Mouse (Mus musculus): ENCODE results near the gene Ptprn2. TPM values are rescaled to one million over a fixed set of nuclear protein-coding genes. Genes with fewer than 3 reads are reported as not detected.

Gene Ptprn2
- polyA plus RNA-seq, 1 experiment from 2014 or later = 14.9 TPM

DNA sequence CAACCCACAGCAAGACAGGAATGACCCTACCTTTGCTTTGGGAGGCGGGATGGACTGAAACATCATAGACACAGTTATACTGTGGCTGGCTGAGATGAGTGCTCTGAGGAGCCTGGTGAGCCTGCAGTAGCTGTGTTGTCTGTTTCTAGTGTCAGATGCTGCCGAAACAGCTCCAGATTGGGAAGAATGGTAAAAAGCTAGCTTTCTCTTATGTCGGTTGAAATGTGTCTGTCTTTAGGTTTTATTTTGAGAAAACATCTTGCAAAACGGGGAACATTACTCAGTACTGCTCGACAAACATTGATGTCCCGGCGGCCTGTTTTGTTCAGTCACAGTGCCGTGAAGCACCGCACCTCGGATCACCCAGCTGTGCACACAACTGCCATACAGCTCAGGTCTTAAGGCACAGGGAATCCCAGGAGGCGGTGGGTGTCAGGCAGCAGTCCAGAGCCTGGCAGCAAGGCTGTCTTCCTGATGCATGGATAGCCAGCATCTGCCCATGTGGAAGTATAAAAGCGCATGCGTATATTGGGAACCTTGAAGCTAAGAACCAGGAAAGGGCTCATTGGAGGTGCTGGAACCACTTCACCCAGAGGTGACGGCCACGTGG is 689.7 kb downstream of the Ptprn2 start:
- H3K4me2 ChIP-seq (replicated peaks) = 0 out of 2 replicates have a peak overlapping the region, but pooled peaks have one; percentile 39
- ATAC-seq = no peak

DNA sequence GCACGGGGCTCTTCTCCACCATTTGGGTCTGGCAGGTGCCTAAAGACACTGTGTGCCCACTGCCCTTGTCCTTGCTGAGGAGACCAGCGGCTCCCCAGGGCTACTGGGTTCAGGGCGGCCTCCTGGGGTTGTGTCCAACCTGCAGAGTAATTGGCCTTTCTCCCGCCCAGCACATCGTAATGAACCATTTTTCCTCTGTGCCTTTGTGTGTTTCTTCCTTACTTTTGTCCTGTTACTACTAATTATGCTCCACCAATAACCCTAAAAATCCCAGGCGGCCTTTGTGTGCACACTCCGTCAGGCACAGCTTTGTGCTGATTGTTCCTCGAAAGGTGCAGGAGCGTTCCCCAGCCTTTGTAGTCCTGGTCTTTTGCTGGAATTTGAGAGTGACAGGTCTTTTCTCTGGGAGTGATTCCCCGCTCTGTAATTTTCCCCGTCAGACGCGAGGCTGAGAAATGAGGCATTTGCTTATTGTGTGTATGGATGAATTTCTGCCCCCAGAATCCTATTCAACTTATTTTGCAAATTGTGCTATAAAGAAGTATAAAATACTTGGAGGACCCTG is 690.8 kb downstream of the Ptprn2 start:
- Histone ChIP-seq H3K27ac (peak overlapping the region; percentile 95), H3K27me3 (no peaks in the 10 kb centered on the region), H3K4me2 (replicated peaks) (peak overlapping the region; percentile 32), H3K4me3 (replicated peaks) (no peak overlapping the region), H3K9ac (replicated peaks) (peak overlapping the region; percentile 51), H3K36me3 (peaks cover 19% of the 10 kb centered on the region), H3K9me3 (no peaks in the 10 kb centered on the region), H3K4me1 (replicated peaks) (peaks cover 98% of the 10 kb centered on the region)
- WGBS = 10% methylated on average over 13 of the region's 13 CpGs
- no peak for ATAC-seq

More for the DNA sequence above, 689.7 kb downstream of the Ptprn2 start:
- 54% methylated on average over 15 of the region's 15 CpGs for WGBS
- Histone ChIP-seq H3K9me3 (no peaks in the 10 kb centered on the region), H3K9ac (replicated peaks) (peak overlapping the region; percentile 60), H3K27me3 (no peaks in the 10 kb centered on the region), H3K27ac (peak overlapping the region; percentile 95), H3K4me1 (replicated peaks) (peaks cover 98% of the 10 kb centered on the region), H3K4me3 (replicated peaks) (no peak overlapping the region), H3K36me3 (peaks cover 22% of the 10 kb centered on the region)

DNA sequence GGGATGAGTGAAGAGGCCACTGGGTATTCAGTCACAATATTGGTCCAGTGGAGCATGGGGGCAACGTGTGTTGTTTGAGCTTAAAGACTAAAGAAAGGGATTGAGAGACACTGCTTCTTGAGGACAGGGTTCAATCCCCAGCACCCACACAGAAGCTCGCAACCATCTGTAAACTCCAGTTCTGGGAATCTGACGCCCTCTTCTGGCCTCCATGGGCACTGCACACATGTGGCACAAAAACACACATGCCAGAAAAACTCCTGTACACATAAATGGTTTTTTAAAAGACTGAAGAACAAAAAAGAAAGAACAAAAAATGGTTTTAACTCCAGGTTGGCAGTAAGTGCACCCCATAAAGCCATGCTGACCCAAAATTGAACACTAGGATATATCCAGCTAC is 701.6 kb downstream of the Ptprn2 start:
- ATAC-seq = no peak
- Histone ChIP-seq H3K36me3 (peaks cover 90% of the 10 kb centered on the region), H3K27ac (0 out of 2 replicates have a peak overlapping the region, but pooled peaks have one; percentile 4), H3K27me3 (no peaks in the 10 kb centered on the region), H3K4me2 (replicated peaks) (no peak overlapping the region), H3K9me3 (no peaks in the 10 kb centered on the region), H3K9ac (replicated peaks) (no peak overlapping the region), H3K4me3 (replicated peaks) (no peak overlapping the region), H3K4me1 (replicated peaks) (peaks cover 26% of the 10 kb centered on the region)
- WGBS = 85% methylated on average over 3 of the region's 3 CpGs

DNA sequence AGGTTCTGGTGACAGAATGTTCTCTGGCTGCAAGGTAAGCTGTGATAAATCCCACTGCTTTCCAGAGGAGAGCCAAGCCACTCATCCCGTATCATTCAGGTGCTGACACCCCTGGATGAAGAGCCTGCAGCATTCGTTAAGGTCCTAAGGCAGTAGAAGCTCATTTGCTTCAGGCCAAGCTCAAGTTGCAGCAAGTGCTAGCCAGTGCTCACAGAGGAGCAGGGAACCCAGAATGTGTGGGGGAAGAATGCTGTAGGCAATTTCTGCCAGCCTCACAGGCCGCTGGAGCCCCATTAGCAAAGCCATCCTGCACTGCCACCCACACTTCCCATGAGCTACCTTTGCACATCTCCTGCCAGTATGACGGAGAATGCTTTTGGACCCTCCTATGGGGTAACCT is 706.5 kb downstream of the Ptprn2 start:
- Histone ChIP-seq H3K27ac (peak overlapping the region; percentile 68), H3K4me3 (replicated peaks) (no peak overlapping the region), H3K9ac (replicated peaks) (0 out of 2 replicates have a peak overlapping the region, but pooled peaks have one; percentile 17), H3K9me3 (no peaks in the 10 kb centered on the region), H3K4me1 (replicated peaks) (peaks cover 59% of the 10 kb centered on the region), H3K36me3 (peaks cover 69% of the 10 kb centered on the region), H3K27me3 (no peaks in the 10 kb centered on the region), H3K4me2 (replicated peaks) (no peak overlapping the region)
- ATAC-seq = no peak
- 81% methylated on average over 4 of the region's 4 CpGs for WGBS

DNA sequence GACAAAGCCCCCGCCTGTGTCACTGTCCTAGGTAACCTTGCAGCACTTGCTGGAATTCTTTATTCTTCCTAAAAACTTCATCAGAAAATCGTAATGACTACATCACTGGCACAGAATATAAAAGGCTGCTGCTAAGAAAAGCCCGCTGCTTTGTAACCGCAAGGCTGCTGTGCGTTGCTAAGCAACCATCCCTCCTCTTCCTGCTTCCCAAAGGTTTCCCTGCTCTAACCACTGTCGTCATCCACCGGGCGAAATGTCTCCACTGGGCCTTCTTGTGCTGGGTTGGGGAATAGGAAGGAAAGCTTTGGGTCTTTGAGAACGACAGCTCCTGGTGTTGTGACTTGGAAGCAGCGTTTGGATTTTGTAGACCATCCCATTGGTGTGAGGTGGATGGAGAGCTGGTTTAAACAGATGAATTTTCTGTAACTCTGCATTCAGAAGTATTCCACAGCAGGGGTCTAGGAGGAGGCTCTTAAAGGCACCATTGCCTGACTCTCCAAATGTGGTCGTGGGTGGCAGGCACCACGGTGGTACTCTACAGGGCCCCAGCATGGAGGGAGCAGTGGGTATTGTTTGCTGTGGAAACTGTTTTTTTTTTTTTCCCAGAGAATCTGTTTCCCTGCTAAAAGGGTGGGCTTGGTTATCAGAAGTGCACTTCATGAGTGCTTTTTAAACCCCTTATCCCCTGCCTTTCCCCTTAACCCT is 711.4 kb downstream of the Ptprn2 start:
- 2% methylated on average over 12 of the region's 12 CpGs for WGBS
- peaks cover 97% of the 10 kb centered on the region for H3K4me1 ChIP-seq (replicated peaks)
- peak overlapping the region; percentile 57; the same call in 1 of the 2 replicates for H3K9ac ChIP-seq (replicated peaks)
- peak overlapping the region; percentile 93 for H3K27ac ChIP-seq
- peak overlapping the region; percentile 13 for H3K4me3 ChIP-seq (replicated peaks)
- H3K27me3 ChIP-seq = no peaks in the 10 kb centered on the region
- peak overlapping the region; percentile 47 for H3K4me2 ChIP-seq (replicated peaks)
- no peaks in the 10 kb centered on the region for H3K9me3 ChIP-seq
- peaks cover 23% of the 10 kb centered on the region for H3K36me3 ChIP-seq
- ATAC-seq = peak; percentile 78

DNA sequence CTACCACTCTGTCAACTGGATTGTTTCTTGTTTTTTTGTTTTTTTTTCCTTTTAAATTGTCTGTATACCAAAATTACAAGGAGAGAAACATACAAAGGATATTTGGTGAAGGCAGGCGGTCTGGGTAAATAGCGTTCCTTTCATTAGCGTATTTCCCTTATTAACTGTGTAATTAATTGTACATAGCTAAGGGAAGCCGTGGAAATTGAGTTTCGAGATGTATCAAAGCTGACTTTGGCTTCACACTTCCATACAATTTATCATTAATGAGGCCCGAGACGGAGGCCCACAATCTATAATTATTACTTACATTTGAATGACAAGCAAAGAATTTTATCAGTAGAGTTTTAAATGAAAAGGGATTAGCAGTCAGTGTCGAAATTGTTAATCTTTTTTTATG is 712.6 kb downstream of the Ptprn2 start:
- Histone ChIP-seq H3K27ac (peak overlapping the region; percentile 93), H3K4me2 (replicated peaks) (0 out of 2 replicates have a peak overlapping the region, but pooled peaks have one; percentile 11), H3K9me3 (no peaks in the 10 kb centered on the region), H3K9ac (replicated peaks) (peak overlapping the region; percentile 36), H3K4me1 (replicated peaks) (peaks cover 97% of the 10 kb centered on the region), H3K4me3 (replicated peaks) (no peak overlapping the region), H3K36me3 (peaks cover 11% of the 10 kb centered on the region), H3K27me3 (no peaks in the 10 kb centered on the region)
- ATAC-seq = no peak
- 20% methylated on average over 8 of the region's 8 CpGs for WGBS

DNA sequence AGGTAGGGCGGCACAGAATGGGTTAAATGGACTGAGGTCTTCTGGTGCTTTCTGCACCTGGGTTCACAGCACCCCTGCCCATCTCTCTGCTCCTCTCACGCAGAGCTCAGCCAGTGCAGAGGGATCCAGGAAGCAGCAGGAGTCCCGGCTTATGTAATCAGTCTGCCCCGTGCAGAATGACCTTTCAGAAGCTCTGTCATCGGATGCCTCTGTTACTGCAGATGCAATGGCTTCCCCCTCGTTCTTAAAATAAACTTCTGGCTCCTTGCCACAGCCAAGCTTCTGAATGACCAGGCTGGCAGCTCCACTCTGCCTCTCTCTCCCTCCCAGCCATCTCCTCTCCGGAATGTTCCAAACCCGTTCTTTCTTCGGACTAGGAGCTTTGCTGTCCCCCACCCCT is 714.6 kb downstream of the Ptprn2 start:
- no peak overlapping the region for H3K4me3 ChIP-seq (replicated peaks)
- H3K9ac ChIP-seq (replicated peaks) = no peak overlapping the region; the same call in 1 of the 2 replicates
- H3K27me3 ChIP-seq = no peaks in the 10 kb centered on the region
- H3K36me3 ChIP-seq = no peaks in the 10 kb centered on the region
- H3K27ac ChIP-seq = peak overlapping the region; percentile 93
- H3K9me3 ChIP-seq = no peaks in the 10 kb centered on the region
- peak overlapping the region; percentile 32 for H3K4me2 ChIP-seq (replicated peaks)
- H3K4me1 ChIP-seq (replicated peaks) = peaks cover 100% of the 10 kb centered on the region
- 13% methylated on average over 9 of the region's 9 CpGs for WGBS
- peak; percentile 21; the same call in 1 of the 2 replicates for ATAC-seq

DNA sequence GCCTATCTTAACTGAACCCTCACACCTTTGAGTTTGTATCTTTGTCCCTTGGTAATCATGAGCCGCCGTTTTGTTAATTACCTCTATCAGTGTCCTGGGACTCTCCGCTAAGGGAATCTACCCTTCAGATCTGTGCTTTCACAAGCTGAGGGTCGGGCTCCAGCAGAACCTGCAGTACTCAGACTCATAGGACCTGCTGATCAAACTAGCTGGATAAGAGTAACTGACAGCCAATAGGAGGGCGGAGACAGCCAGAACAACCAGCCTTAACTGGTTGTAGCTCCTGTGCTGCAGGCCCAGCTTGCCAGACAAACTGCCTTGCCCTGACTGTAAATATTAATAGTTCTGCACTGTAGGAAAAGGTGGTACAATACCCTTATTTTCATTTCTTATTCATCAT is 715.1 kb downstream of the Ptprn2 start:
- Histone ChIP-seq H3K9ac (replicated peaks) (no peak overlapping the region), H3K4me2 (replicated peaks) (peak overlapping the region; percentile 32), H3K27ac (peak overlapping the region; percentile 93), H3K36me3 (peaks cover 3% of the 10 kb centered on the region; the same call in 1 of the 2 replicates), H3K9me3 (no peaks in the 10 kb centered on the region), H3K4me3 (replicated peaks) (no peak overlapping the region), H3K4me1 (replicated peaks) (peaks cover 96% of the 10 kb centered on the region), H3K27me3 (no peaks in the 10 kb centered on the region)
- WGBS = 41% methylated on average over 5 of the region's 5 CpGs
- ATAC-seq = no peak; the same call in 1 of the 2 replicates

DNA sequence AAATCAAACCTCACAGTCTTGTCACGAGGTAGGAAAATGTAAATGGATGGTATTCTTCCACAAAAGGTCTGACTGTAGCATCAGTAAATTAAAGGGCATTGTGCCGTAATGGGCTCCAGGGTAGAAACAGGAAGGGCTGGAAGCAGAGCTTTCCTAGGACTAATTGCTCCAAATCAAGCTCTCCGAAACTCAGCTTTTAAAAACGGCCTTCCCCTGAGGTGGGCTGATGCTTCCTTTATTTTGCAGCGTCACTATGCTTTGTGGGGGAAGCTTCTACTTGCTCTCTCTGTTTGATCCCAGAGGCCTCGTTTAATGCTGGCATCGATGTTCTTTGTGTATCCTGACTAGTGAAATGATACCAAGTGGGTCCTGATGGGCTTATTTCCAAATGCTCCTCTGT is 718.0 kb downstream of the Ptprn2 start:
- no peaks in the 10 kb centered on the region for H3K9me3 ChIP-seq
- no peak overlapping the region for H3K4me2 ChIP-seq (replicated peaks)
- ATAC-seq = no peak
- H3K9ac ChIP-seq (replicated peaks) = peak overlapping the region; percentile 30; the same call in 1 of the 2 replicates
- no peaks in the 10 kb centered on the region for H3K27me3 ChIP-seq
- whole genome bisulfite sequencing = 30% methylated on average over 7 of the region's 7 CpGs
- peaks cover 73% of the 10 kb centered on the region for H3K4me1 ChIP-seq (replicated peaks)
- peak overlapping the region; percentile 93 for H3K27ac ChIP-seq
- H3K4me3 ChIP-seq (replicated peaks) = no peak overlapping the region
- H3K36me3 ChIP-seq = peaks cover 8% of the 10 kb centered on the region; the same call in 1 of the 2 replicates

DNA sequence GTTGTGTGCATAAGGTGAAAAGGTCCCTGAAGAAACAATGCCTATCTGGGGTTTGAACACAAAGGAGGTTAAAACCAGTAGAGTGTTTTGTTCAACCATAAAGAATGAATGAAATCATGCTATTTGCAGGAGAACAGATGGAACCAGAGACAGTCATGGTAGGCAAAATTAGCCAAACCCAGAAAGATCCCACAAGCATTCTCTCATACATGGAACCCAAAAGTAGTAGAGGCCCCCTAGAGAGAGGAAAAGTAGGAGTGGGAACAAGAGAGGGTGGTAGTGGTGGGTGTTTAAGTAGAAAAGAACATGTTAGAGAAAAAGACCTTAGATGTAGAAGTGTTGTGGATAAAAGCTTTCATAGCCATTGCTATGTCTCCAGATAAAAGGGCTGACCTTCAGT is 719.4 kb downstream of the Ptprn2 start:
- Histone ChIP-seq H3K36me3 (peaks cover 18% of the 10 kb centered on the region), H3K9ac (replicated peaks) (no peak overlapping the region), H3K9me3 (no peaks in the 10 kb centered on the region), H3K27ac (peak overlapping the region; percentile 30; the same call in 1 of the 2 replicates), H3K4me1 (replicated peaks) (peaks cover 59% of the 10 kb centered on the region), H3K27me3 (no peaks in the 10 kb centered on the region), H3K4me3 (replicated peaks) (no peak overlapping the region), H3K4me2 (replicated peaks) (no peak overlapping the region)
- no peak for ATAC-seq

DNA sequence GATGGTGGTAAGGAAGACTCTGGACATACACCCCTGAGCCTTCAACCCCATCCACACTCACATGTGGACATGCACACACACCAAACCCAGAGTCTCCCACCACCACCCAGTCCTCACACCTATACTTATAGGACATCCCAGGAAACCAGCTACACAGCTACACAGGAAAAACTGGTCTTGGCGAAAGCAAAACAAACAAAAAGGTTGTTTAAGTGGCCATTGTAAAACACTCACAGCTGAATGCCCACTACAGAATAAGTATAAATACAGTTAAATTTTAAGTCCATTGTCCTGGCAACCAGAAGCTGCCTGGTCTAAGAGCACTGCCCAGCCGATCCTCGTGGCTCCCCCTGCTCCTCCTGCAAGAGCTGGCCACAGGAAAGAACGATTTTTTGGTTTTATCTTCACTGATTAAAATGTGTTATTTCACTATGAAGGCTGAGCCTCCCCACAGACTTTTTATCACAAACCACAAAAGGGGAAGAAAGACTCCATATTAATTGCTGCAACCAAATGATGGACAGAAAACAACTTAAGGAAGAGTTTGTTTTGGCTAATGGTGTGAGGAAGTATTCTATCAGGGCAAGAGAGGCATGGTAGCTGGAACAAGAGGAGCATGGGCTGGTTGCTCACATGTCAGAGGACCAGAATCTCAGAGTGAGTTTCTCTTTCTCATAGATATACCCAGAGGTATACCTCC is 722.1 kb downstream of the Ptprn2 start:
- Histone ChIP-seq H3K4me1 (replicated peaks) (peaks cover 33% of the 10 kb centered on the region), H3K9ac (replicated peaks) (no peak overlapping the region), H3K9me3 (no peaks in the 10 kb centered on the region), H3K4me2 (replicated peaks) (no peak overlapping the region), H3K4me3 (replicated peaks) (no peak overlapping the region), H3K27ac (0 out of 2 replicates have a peak overlapping the region, but pooled peaks have one; percentile 4), H3K36me3 (peaks cover 36% of the 10 kb centered on the region), H3K27me3 (no peaks in the 10 kb centered on the region)
- 76% methylated on average over 4 of the region's 4 CpGs for WGBS
- ATAC-seq = no peak

All from midbrain, embryonic 13.5 days (tissue).